Mouse (Mus musculus): ENCODE results near the gene Wdr64.

DNA sequence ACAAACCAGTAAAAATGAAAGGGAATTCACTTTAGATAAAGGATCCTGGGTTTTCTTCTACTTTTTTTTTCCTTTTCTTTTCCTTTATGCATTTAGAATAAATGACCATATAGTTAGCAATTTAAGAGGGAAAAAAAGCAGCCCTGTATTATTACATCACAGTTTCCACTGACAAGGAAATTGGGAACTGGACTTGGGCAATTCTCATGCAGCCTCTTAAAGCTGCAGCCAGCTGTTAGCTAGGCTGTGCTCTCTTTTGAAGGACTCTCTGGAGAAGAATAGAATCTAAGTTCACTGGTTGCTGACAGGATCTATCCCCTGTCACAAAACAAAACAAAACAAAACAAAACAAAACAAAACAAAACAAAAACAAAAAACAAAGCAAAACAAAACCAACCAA lies 9.6 kb downstream of the Wdr64 start:
- TF ChIP-seq TAL1 (IDR thresholded peaks at IDR 0.05; ENCODE audit: low read length) (no peak), GATA1 (IDR thresholded peaks at IDR 0.05; ENCODE audit: low read length) (no peak)
